Comparison of ENCODE assay signal across 8 mouse cellular contexts in genomic region chr1:74304339-74304790, GRCm38 (mm10). TPM values are rescaled to one million over a fixed set of nuclear protein-coding genes. Genes with fewer than 3 reads are reported as not detected.
DNase-seq lines count a peak whose midpoint lies in the region; ATAC-seq and TF ChIP-seq lines count a peak whose summit lies in the region.

No protein-coding gene starts in this region.

- no peaks in the 10 kb centered on the region for H3K27me3 ChIP-seq in heart, embryonic 12.5 days (replicated peaks)
- no peaks in the 10 kb centered on the region for H3K27me3 ChIP-seq in Patski
- peaks cover 19% of the 10 kb centered on the region for H3K27me3 ChIP-seq in hindbrain, embryonic 15.5 days

- H3K4me1 ChIP-seq in heart, embryonic 12.5 days (replicated peaks) = peaks cover 65% of the 10 kb centered on the region
- peaks cover 9% of the 10 kb centered on the region for H3K4me1 ChIP-seq in hindbrain, embryonic 15.5 days (replicated peaks)

- H3K4me2 ChIP-seq in heart, embryonic 12.5 days = peak overlapping the region; percentile 73
- peak overlapping the region; percentile 75 for H3K4me2 ChIP-seq in hindbrain, embryonic 15.5 days

- no peaks in the 10 kb centered on the region for H3K36me3 ChIP-seq in heart, embryonic 12.5 days
- no peaks in the 10 kb centered on the region; the same call in 1 of the 2 replicates for H3K36me3 ChIP-seq in hindbrain, embryonic 15.5 days

- 0 out of 2 replicates have a peak, but pooled peaks have one; percentile 3 for ATAC-seq in heart, embryonic 12.5 days (ENCODE audit: insufficient number of reproducible peaks, low FRiP score)
- ATAC-seq in Patski = peak; percentile 24
- ATAC-seq in hindbrain, embryonic 15.5 days (ENCODE audit: low FRiP score, low read depth) = no peak
- ATAC-seq in megakaryocyte progenitor cell, adult 5-6 weeks (replicated peaks; ENCODE audit: poor library complexity) = peak; percentile 15

- 7% methylated on average over 12 of the region's 12 CpGs for WGBS in heart, embryonic 12.5 days
- WGBS in hindbrain, embryonic 15.5 days = 16% methylated on average over 12 of the region's 12 CpGs

- H3K4me3 ChIP-seq in heart, embryonic 12.5 days = peak overlapping the region; percentile 64
- H3K4me3 ChIP-seq in hindbrain, embryonic 15.5 days = peak overlapping the region; percentile 45

- POLR2A ChIA-PET in Patski (lab: Charles Lee) = interaction anchor here (1.4 to 1.7 kb wide), 2 partner anchors 15 to 19 kb away, joined by 3 to 4 read pairs; no protein-coding TSS in a partner anchor

- no peaks in the 10 kb centered on the region for H3K9me3 ChIP-seq in heart, embryonic 12.5 days (replicated peaks)
- no peaks in the 10 kb centered on the region for H3K9me3 ChIP-seq in hindbrain, embryonic 15.5 days

- in situ Hi-C loops in Patski (cut with MboI; ENCODE audit: low pct_unique_long_range_greater_than_20kb) = no loop called here

- CTCF ChIA-PET in Patski (lab: Charles Lee) = interaction anchor here (1.3 to 1.7 kb wide), 3 partner anchors 9 to 99 kb away, joined by 4 to 6 read pairs (median 4); no protein-coding TSS in a partner anchor

- no peak for DNase-seq in heart, postnatal 14 days
- DNase-seq in Patski (ENCODE audit: low read depth, low spot score) = no peak
- DNase-seq in right cerebral cortex, adult 18-20 months = no peak
- no peak for DNase-seq in right cerebral cortex, postnatal 10 days (ENCODE audit: low spot score in 2 of 2)
- DNase-seq in gastrocnemius, postnatal 25 days = no peak

- no peak for TF ChIP-seq CTCF in Patski (IDR thresholded peaks at IDR 0.05)

- peak overlapping the region; percentile 91 for H3K27ac ChIP-seq in heart, embryonic 12.5 days (ENCODE audit: poor library complexity, severe bottlenecking)
- peak overlapping the region; percentile 65 for H3K27ac ChIP-seq in hindbrain, embryonic 15.5 days (replicated peaks)

- H3K9ac ChIP-seq in heart, embryonic 12.5 days = peak overlapping the region; percentile 79
- peak overlapping the region; percentile 48; the same call in 1 of the 2 replicates for H3K9ac ChIP-seq in hindbrain, embryonic 15.5 days

- intact Hi-C loops in heart, postnatal 14 days (cut with DNase I) = no loop called here

RNA-seq across cellular contexts. Expression of gene Tmbim1, which starts 1.1 kb away (rescaled TPM):
- polyA plus RNA-seq in heart, embryonic 12.5 days (2016; fragmentation: Nextera tagmentation; extraction: Ambion mirVana) = 41.1 and 42.9 TPM in 2 replicates
- 10 to 100 TPM; 34.6 to 39.4 TPM for total RNA-seq in heart, postnatal 14 days (2021)
- polyA plus RNA-seq in Patski (2021) = 28.0 TPM
- polyA plus RNA-seq in hindbrain, embryonic 15.5 days (2015; fragmentation: Nextera tagmentation; extraction: Ambion mirVana) = 11.1 and 11.5 TPM in 2 replicates
- 13.6 and 13.8 TPM in 2 replicates for total RNA-seq in megakaryocyte progenitor cell, adult 5-6 weeks (2015)
- total RNA-seq in megakaryocyte progenitor cell, adult 5-6 weeks (2017) = 14.0 and 18.4 TPM in 2 replicates
- total RNA-seq in gastrocnemius, postnatal 25 days (2021) = 10 to 100 TPM; 28.5 to 36.6 TPM

RNA-seq across cellular contexts. Expression of gene Pnkd, which starts 19.6 kb away (rescaled TPM):
- 215 and 216 TPM in 2 replicates for polyA plus RNA-seq in heart, embryonic 12.5 days (2016; fragmentation: Nextera tagmentation; extraction: Ambion mirVana)
- total RNA-seq in heart, postnatal 14 days (2021) = 100 to 1,000 TPM; 190 to 191 TPM
- polyA plus RNA-seq in Patski (2021) = 158 TPM
- 137 and 144 TPM in 2 replicates for polyA plus RNA-seq in hindbrain, embryonic 15.5 days (2015; fragmentation: Nextera tagmentation; extraction: Ambion mirVana)
- 29.8 and 32.4 TPM in 2 replicates for total RNA-seq in megakaryocyte progenitor cell, adult 5-6 weeks (2015)
- 11.2 and 21.6 TPM in 2 replicates for total RNA-seq in megakaryocyte progenitor cell, adult 5-6 weeks (2017)
- 10 to 100 TPM; 56.7 to 58.0 TPM for total RNA-seq in gastrocnemius, postnatal 25 days (2021)

RNA-seq across cellular contexts. Expression of gene Aamp, which starts 19.8 kb away (rescaled TPM):
- polyA plus RNA-seq in heart, embryonic 12.5 days (2016; fragmentation: Nextera tagmentation; extraction: Ambion mirVana) = 169 and 171 TPM in 2 replicates
- 10 to 100 TPM; 95.5 to 98.9 TPM for total RNA-seq in heart, postnatal 14 days (2021)
- polyA plus RNA-seq in Patski (2021) = 257 TPM
- 212 and 217 TPM in 2 replicates for polyA plus RNA-seq in hindbrain, embryonic 15.5 days (2015; fragmentation: Nextera tagmentation; extraction: Ambion mirVana)
- 45.3 and 49.7 TPM in 2 replicates for total RNA-seq in megakaryocyte progenitor cell, adult 5-6 weeks (2015)
- 98.1 and 104 TPM in 2 replicates for total RNA-seq in megakaryocyte progenitor cell, adult 5-6 weeks (2017)
- total RNA-seq in gastrocnemius, postnatal 25 days (2021) = 10 to 100 TPM; 63.6 to 65.8 TPM

RNA-seq across cellular contexts. Expression of gene Gpbar1, which starts 26.0 kb away (rescaled TPM):
- 0.37 and 0.41 TPM in 2 replicates for polyA plus RNA-seq in heart, embryonic 12.5 days (2016; fragmentation: Nextera tagmentation; extraction: Ambion mirVana)
- total RNA-seq in heart, postnatal 14 days (2021) = not detected
- 1.7 TPM for polyA plus RNA-seq in Patski (2021)
- not detected in 2 replicates for polyA plus RNA-seq in hindbrain, embryonic 15.5 days (2015; fragmentation: Nextera tagmentation; extraction: Ambion mirVana)
- total RNA-seq in megakaryocyte progenitor cell, adult 5-6 weeks (2015) = 0.12 TPM in 1 of 2 replicates, not detected in the other
- total RNA-seq in megakaryocyte progenitor cell, adult 5-6 weeks (2017) = not detected in 2 replicates
- total RNA-seq in gastrocnemius, postnatal 25 days (2021) = not detected

RNA-seq across cellular contexts. Expression of gene Catip, which starts 57.5 kb away (rescaled TPM):
- 0.46 TPM in 2 replicates for polyA plus RNA-seq in heart, embryonic 12.5 days (2016; fragmentation: Nextera tagmentation; extraction: Ambion mirVana)
- under 1 TPM; 0.12 to 0.67 TPM for total RNA-seq in heart, postnatal 14 days (2021)
- 2.2 TPM for polyA plus RNA-seq in Patski (2021)
- 1.1 and 2.4 TPM in 2 replicates for polyA plus RNA-seq in hindbrain, embryonic 15.5 days (2015; fragmentation: Nextera tagmentation; extraction: Ambion mirVana)
- 0.37 TPM in 1 of 2 replicates, not detected in the other for total RNA-seq in megakaryocyte progenitor cell, adult 5-6 weeks (2015)
- total RNA-seq in megakaryocyte progenitor cell, adult 5-6 weeks (2017) = not detected in 2 replicates
- total RNA-seq in gastrocnemius, postnatal 25 days (2021) = not detected
